Mouse (Mus musculus) hindbrain, embryonic 10.5 days (tissue): ENCODE data around the gene Ska2. TPM values are rescaled to one million over a fixed set of nuclear protein-coding genes. Genes with fewer than 3 reads are reported as not detected.

Source experiments
- microRNA counts: library from miRNA; unstranded; fragments of <30 nt; microRNA quantifications from one replicate; lab custom pipeline; 2017
- polyA plus RNA-seq: library from polyadenylated mRNA; unstranded; fragments of >200 nt; fragmentation: Nextera tagmentation; extraction: Ambion mirVana; gene quantifications from 2 replicates; pipeline ENCODE4 v1.2.1, GENCODE M21; 2016

The Ska2 gene
- polyA plus RNA-seq, 1 experiment from 2014 or later, result 76.9 TPM

MicroRNA genes within 50 kb of the gene (microRNA counts, 519-probe panel; counts per million panel counts)
- 5,816 counts per million, percentile 97 among the panel's probes with 10 or more counts for microRNA mmu-miR-301a (lab: Ali Mortazavi, UCI)

Other genes with a start within 250 kb of the Ska2 start
- gene Ypel2, start 115.5 kb upstream of the Ska2 start, polyA plus RNA-seq, result 4.2 and 4.3 TPM in 2 replicates
- 51.2 and 82.4 TPM in 2 replicates for gene Gdpd1, start 35.2 kb upstream of the Ska2 start, polyA plus RNA-seq
- 24.9 and 27.1 TPM in 2 replicates for gene Smg8, start 22.5 kb upstream of the Ska2 start, polyA plus RNA-seq
- gene Prr11, start 526 bp upstream of the Ska2 start, polyA plus RNA-seq, result 14.5 and 18.1 TPM in 2 replicates
- gene Trim37, start 17.8 kb downstream of the Ska2 start, polyA plus RNA-seq, result 64.4 and 65.5 TPM in 2 replicates
- 5.4 and 9.2 TPM in 2 replicates for gene Ppm1e, start 249.8 kb downstream of the Ska2 start, polyA plus RNA-seq